Mouse (Mus musculus): ENCODE measurements around the gene Plin3.

- TF ChIP-seq GATA1 (IDR thresholded peaks at IDR 0.05; ENCODE audit: borderline replicate concordance, low read length) (no peak), FLI1 (IDR thresholded peaks at IDR 0.05; ENCODE audit: low read length) (no peak)
Observed at GRCm38 (mm10) chr17:56241541-56242401, 50.9 kb downstream of the Plin3 start.

Measured in megakaryocyte, embryonic 14.5 days (primary cell).